Mouse (Mus musculus) midbrain, embryonic 15.5 days (tissue): ENCODE measurements at regions not wholly inside any gene's neighbourhood (a gene's known extent, or its start where the extent isn't known, plus 50 kb on each side); places are given as distances from the start of the nearest gene placed in this dataset.

Experiments
- ATAC-seq: fragments of 200-750 bp; cut with Nextera tagmentation; replicated peaks from 2 replicates; pipeline ENCODE4 v1.8.0; 2017; ENCODE audit warnings: moderate TSS enrichment
- H3K27ac ChIP-seq: fragments of 300-500 bp; sonication (generic); 2 replicates; pipeline ENCODE4 v1.5.1; 2015; ENCODE audit warnings: mild to moderate bottlenecking, inconsistent platforms
- H3K27me3 ChIP-seq: fragments of 300-500 bp; sonication (generic); replicated peaks from 2 replicates; pipeline ENCODE4 v1.6.1; 2015; ENCODE audit warnings: inconsistent platforms
- H3K36me3 ChIP-seq: fragments of 300-500 bp; sonication (generic); replicated peaks from 2 replicates; pipeline ENCODE4 v1.6.1; 2015; ENCODE audit warnings: inconsistent platforms
- H3K4me1 ChIP-seq: fragments of 300-500 bp; sonication (generic); 2 replicates; pipeline ENCODE4 v1.6.1; 2015; ENCODE audit warnings: inconsistent platforms
- H3K4me2 ChIP-seq: fragments of 300-500 bp; sonication (generic); 2 replicates; pipeline ENCODE4 v1.6.1; 2015; ENCODE audit warnings: inconsistent platforms, mild to moderate bottlenecking, moderate library complexity
- H3K4me3 ChIP-seq: fragments of 300-500 bp; sonication (generic); 2 replicates; pipeline ENCODE4 v1.5.1; 2015; ENCODE audit warnings: mild to moderate bottlenecking, inconsistent platforms
- H3K9ac ChIP-seq: fragments of 300-500 bp; sonication (generic); 2 replicates; pipeline ENCODE4 v1.6.1; 2015; ENCODE audit warnings: mild to moderate bottlenecking, inconsistent platforms
- H3K9me3 ChIP-seq: fragments of 300-500 bp; sonication (generic); 2 replicates; pipeline ENCODE4 v1.6.1; 2016; ENCODE audit warnings: inconsistent platforms
- whole genome bisulfite sequencing: fragments of 180-500 bp; shearing (Covaris S2); methylation state at CpG from one replicate; pipeline ENCODE4 v1.1.7; 2015; ENCODE audit warnings: mixed read lengths; 5-methylcytosine and 5-hydroxymethylcytosine counted together

DNA sequence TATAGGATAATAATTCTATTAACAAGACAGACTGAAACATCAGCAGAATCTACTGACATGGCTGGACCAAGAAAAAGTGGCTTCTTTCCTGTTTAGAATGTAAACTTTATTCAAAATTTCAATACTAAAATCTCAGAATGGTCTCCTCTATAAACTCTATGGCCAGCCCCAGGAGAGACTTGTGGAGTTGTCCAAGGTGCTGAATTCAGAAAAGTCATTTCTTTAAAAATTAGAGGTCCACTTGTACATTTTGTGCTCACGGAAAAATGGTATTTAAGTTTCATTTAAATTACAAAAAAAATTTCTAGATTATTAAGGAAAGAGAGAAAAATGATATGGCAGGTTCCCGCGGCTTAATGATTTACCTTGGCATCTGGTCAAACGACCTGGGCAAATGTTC, 352.2 kb upstream of the Igbp1b start:
- H3K27ac ChIP-seq, result no peak overlapping the region
- H3K27me3 ChIP-seq, result no peaks in the 10 kb centered on the region
- 86% methylated on average over 4 of the region's 4 CpGs for WGBS
- H3K4me2 ChIP-seq, result no peak overlapping the region
- H3K4me3 ChIP-seq, result no peak overlapping the region
- ATAC-seq, result no peak
- H3K4me1 ChIP-seq, result no peaks in the 10 kb centered on the region
- H3K9me3 ChIP-seq, result no peaks in the 10 kb centered on the region
- H3K9ac ChIP-seq, result no peak overlapping the region
- H3K36me3 ChIP-seq, result no peaks in the 10 kb centered on the region
